Mouse (Mus musculus) megakaryocyte, adult 5-6 weeks (primary cell): ENCODE measurements around the gene Khk. TPM values are rescaled to one million over a fixed set of nuclear protein-coding genes. Genes with fewer than 3 reads are reported as not detected.
A peak's percentile ranks its signal among the peaks of the same experiment; 100 is the strongest.

Source experiments
- ATAC-seq: 2 replicates; pipeline ENCODE4 v1.8.0; 2016; ENCODE audit warnings: mild to moderate bottlenecking, inconsistent platforms; ENCODE audit not compliant: poor library complexity, severe bottlenecking
- total RNA-seq, 2 experiments: library from RNA; stranded (forward) in 1 of 2; stranded (reverse) in 1 of 2; fragments of 153-499, 151-499 nt in 1 of 2; fragments of 221-1000, 200-1000 nt in 1 of 2; gene quantifications; 2 replicates each; pipeline versions ENCODE4 v1.2.3 to v1.2.4; 2015 to 2017

Gene Khk
- total RNA-seq, 2 experiments from 2014 or later: 70.7 to 93.8 TPM

DNA sequence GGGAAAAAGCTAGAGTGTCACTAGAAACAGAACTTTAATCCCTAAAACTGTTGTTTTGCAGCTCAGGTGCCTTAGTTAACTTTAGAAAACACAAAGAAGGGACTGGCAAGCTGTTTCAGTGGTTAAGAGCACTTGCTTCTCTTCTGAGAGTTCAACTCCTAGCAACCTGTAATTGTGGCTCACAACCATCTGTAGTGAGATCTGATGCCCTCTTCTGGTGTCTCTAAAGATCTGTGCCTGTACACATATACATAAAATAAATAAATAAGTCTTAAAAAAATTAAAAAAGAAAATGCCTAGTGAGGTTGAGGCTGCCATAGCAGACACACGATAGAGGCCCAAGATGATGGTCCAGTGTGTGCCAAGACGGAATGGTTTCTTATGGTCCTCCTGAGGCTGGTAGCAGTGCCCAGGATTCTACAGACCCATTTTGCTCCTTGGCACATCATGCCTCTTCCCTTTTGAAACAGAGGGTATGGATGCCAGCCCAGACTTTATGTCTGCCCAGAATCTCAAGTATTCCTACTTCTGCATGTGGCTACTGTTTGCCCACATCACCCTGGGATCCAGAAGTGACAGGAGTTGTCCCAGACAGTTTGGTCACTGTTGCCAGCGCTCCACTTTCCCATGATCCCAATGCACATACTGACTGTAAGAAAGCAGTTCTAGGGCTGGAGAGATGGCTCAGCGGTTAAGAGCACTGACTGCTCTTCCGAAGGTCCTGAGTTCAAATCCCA lies 13.7 kb downstream of the Khk start:
- no peak for ATAC-seq

DNA sequence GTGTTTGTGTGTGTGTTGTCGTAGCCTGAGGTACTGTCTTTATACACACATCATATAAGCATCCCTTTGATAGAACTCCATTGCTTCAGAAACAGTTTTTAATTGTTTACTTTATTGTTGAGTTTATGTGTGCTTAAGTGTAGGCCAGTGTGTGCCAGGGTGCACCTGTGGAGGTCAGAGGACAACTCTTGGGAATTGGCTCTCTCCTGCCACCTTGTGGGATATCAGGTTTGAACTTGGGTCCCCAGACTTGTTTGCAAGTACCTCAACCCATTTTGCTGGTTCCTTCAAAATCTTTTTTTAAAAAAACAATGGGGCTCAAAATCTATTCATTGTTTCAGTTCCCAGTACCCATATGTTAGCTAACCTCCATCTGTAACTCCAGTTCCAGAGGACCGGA lies 21.8 kb downstream of the Khk start:
- ATAC-seq: no peak

DNA sequence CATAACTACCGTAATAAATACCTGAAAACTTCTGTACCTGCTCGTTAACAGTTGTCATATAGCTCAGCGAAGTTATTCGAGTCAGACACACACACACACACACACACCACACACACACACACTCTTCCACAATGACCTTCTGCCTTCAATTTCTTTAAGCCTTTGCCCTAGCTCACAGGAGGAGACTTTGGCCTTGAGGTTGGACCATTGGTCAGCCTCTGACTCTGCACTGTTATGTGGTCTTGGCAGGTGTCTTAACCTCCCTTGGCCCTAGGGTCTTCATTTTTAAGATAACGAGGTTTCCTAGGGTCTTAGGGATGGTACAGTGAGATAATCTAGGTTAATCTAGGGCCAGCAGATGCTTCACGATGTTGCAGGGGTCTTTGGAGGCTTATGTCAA lies 23.1 kb downstream of the Khk start:
- no peak for ATAC-seq

DNA sequence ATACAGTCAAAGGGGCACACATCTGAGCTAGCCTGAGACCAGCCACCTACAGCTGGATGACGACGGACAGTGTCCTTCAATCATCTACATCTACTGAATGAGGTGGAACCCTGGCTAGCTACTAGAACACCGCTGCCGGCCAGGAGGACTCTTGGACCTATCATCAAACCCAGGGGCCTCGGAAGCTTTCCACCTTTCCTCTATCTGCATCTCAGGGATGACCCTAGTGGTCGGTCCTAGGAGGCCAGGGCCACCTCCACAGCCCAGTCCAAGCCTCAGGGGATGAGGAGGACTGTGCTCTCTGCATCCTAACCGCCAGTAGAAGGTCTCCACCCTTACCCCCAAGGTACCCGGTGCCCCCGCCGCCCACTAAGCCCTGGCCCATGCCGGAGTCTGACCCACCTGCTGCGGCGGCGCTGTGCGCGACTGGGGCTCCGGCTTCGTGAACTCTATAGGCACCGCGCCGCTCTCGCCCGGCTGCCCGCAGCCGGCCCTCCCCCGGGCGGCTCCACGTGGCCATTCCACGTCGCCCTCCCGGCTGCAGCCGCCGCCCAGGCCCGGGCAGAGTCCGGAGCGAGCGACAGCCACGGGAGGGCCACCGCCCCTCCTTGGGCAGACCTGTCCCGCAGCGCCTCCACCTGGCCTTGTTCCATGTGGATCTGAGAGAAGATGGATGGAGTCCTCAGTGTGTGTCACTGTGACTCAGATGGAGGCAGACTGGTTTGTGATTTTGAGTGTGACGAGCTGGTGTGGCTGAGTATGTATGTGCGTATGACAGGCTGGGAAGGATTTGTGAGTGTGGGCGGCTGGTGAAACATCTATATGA lies 23.9 kb downstream of the Khk start, which contains the start of gene Cgref1:
Gene Cgref1 (minus strand): TSS at position 636 of the 826 bp plus-strand sequence.
- no peak for ATAC-seq

DNA sequence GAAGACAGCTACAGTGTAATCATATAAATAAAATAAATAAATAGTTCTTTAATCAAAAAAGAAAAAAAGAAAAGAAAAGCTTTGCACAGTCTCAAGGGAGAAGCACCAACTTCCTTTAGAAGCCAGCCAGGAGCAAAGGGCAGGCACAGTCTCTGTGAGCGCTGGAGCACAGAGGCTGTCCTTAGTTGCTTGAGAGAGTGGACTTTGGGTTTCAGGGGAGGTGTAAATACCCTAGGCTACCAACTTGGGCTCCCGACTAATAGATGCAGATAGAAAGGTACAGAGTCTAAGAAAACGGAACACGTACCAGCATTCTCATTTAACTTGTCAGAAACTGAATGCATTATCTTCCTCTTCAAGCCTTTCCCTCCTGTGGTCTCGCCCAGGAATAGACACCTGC lies 27.4 kb downstream of the Khk start:
- ATAC-seq: no peak

DNA sequence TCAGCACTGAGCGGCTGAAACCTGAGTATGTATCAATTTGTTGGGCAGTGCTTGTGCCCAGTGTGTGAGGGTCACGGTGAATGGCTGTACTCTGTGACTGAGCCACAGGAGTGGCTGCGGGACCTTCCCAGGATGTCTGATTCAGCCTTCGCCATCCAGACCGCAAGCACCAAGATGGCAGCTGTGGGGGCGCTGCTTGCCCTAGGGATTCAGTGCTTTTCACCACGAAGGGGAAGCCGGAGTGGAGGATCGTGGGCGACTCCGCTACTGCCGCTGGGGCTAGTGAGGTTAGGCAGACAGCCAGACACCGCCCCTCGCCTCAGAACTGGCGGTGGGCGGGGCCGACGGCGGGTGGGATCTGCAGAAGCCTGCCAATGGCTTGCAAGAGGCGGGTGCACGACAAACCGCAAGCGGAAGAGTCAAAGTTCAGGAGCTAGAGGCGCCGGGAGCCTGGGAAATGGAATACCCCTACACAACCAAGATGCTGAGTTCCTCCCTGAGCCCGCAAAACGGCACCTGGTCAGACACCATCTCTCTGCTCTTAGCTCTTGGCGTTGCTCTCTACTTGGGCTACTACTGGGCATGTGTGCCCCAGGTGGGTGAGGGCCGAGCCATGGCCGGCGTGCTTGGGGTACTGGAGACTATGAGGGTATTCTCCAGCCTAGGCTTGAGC lies 28.6 kb downstream of the Khk start:
- ATAC-seq: peak; percentile 92

DNA sequence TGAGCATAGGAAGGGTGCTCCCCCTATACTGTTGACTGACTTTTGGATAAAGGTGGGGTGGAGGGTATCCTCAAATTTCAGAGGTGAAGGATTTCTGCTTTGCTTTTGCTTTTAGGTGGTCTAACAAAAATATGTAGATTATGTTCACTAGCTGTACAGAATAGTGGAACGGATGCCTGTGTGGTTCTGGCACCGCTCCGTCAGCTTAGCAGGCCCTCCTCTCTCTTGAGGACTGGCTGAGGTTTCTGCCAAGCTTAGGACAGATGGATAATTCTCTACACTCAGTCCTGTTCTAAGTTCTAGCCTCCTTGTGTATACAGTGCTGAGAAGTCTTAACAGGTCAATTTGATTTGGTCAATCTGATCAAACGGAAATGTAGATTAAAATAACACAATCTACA lies 29.2 kb downstream of the Khk start:
- no peak for ATAC-seq

DNA sequence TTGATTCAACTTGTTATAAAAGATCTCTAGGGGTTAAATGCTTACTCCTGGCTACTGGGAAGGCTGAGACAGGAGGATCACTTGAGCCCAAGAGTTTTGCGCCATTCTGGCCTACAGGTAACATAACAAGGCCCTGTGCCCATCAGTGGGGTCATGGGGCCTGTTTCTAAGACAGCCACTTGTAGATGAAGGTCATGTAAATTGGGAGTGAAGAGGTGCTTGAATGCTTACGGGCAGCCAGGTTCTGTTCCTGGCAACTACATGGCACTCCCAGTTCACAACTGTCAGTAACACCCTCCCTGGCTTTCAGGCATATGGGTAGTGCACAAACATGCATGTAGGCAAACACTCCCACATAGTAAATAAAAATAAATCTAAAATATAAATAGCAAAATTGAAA lies 29.7 kb downstream of the Khk start:
- no peak for ATAC-seq

DNA sequence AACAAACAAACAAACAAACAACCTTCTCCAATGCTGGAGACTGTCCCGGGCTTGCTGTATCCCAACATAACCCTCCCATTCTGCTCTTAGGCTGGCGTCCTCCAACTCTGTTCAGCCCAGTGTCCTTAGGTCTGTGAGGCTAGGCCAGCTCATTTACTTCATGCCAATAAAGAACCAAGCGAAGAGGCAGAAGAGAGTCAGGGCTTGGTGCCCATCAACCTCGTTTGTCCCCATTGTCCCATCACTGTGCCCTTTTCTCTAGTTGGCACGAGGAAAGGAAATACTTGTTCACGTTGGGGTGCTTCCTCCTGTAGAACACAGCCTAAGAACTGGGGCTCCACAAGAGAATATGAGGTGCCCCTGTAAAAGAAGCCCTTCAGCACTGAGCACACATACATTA lies 30.5 kb downstream of the Khk start:
- ATAC-seq: no peak

DNA sequence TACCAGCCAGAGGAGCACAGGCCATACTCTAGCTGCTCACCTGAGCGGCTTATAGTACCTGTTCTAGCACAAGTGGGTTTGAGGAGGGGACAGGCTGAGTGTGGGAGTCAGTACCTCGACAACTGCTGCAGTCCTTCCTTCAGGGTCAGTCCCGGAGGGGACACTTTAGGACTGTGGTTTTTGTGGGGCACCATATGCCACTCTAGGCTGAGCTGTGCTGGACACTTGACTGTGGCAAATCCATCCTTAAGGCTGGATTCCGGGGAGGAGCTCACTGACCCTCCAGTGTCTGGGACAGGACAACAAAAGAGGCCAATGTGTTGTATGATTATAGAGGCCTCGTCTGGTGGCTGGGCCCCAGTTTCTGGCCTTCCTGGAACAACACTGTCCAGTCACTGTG lies 31.3 kb downstream of the Khk start:
- no peak for ATAC-seq

DNA sequence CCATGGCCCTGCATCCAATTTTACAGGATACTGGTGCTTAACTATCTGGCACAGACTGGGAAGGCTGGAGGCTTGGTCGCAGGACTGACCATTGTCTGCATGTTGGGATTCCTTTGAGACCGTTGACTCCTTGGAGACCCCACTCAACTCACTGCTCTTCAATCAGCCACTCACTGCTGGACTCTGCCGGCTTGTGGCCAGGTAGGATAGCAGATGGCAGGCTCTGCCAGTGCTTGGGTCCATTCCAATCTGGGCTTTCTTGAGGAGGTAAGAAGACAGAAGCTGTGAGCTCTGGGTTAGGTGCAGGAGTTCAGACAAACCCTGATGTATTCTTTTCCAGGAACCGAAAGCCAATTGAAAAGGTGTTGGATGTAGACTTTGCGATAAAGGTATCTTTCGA lies 32.8 kb downstream of the Khk start:
- ATAC-seq: no peak

DNA sequence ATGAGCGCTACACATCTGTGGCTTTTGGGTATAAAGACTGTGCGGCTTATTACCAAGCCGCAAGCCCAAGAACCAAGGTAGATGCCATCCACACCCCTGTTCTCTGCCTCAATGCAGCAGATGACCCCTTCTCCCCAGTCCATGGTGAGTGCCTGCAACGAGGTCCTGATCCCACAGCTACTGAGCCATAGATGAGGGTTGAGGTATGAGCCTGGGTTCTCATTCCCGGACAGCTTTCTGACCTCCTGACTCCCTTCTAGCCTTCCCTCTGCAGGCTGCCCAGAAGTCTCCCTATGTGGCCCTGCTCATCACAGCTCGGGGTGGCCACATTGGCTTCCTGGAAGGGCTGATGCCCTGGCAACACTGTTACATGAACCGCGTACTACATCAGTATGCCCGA lies 33.3 kb downstream of the Khk start:
- no peak for ATAC-seq

DNA sequence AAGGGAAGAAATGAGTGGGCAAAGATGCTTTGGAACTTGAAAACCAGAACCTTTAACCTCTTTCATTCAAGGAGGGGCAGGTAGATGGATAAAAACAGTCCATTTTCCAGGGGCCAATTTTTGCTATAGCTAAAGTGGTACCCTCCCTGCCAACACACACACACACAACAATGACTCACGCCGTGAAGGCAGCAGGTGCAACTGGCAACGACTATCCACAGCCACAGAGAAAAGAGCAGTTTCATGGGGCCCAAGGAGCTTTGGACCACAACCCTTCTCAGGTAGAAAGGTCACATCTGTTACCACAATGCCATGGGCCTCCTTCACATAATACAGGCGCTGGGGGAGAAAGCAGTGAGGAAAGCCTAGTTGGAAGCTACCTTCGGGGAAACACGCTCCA lies 34.5 kb downstream of the Khk start:
- ATAC-seq: no peak

DNA sequence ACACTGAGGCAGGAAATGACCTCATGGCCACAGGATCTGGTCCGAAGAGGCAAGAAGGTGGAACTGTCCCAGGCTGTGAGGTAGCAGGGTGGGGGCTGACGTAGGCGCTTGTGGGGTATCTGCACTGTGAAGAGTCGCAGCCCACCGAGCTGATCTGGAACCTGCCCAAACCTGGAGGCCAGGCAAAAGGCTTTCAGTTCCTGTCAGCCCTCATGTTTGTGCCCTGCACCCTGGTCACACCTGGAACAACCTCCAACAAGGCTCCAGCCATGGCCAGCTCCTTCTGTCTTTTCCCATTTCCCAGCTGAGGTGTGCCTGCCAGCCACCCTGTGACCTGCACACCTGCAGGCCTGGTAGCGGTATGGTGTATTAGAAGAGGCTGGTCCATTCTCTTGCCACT lies 36.7 kb downstream of the Khk start:
- ATAC-seq: no peak

DNA sequence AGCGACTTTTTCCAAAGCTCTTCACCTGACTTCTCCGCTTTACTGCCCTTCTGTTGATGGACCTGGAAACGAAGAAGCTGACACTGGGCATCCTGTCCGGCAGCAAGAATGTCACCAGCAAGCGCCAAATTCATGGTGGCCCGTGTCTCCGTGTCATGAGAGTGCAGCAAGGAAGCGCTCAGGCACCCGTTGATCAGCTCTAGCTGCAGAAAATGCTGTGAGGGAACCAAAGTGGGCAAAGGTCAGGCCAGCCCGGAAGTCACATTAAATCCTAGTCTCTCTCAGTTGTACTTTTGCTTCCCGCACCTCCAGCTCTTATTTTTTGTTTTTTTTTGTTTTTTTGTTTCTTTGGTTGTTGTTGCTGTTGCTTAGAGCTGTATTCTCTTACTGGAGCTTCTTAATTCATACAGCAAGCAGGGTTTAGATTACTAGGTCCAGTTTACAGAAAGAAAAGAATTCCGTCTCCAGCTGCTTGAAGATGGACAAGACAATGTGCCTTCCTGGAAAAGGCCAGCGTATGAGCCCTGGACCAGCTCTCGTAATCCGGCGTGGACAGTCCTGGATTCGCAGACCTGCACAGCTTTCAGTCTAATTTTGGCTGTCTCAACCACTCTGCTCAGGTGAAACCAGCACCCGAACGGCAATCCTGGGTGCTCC lies 38.1 kb downstream of the Khk start:
- ATAC-seq: no peak

DNA sequence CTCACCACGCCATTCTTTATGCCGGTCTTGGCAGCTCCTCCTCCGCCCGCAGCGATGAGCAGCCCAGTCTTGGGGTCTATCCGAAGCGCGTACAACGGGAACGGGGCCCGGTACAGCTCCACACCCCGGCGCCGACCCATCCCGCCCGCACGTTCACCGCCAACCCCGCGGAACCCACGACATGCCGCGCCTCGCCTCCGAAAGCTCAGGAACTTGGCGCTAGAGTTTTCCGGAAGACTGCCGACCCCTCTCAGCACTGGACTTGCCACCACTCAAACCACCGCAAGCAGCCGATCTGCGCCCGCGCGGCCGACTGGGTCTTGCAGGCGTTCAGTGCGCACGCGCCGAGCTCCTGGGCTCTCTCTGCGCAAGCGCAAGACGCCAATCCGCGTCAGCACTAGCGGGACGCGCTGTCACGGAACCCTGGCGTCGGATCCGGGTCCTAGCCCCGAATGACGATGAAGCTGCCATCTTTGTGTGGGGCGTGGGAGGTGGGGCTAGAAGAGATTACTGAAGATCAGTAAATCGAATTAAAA lies 38.8 kb downstream of the Khk start, which contains the start of gene Preb:
Gene Preb (minus strand): TSS at position 396 of the 536 bp plus-strand sequence.
- peak; percentile 80 for ATAC-seq

DNA sequence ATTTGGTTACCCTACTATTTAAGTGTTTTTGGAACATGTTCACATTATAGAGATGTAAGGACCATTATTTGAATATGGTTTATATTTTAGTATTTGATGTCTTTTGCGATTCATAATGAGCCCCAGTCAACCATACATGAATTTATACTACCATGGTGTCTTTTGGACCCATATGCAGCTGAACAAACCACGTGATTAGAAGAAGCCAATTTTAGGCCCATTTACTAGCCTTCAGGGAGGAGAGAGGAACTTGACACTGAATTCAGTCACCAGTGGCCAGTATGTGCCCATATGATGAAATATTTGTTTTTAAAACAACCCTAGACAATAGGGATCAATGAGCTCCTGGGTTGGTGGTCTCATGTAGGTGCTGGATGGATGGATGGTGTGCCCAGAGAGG lies 39.6 kb downstream of the Khk start:
- peak; percentile 14; the same call in 1 of the 2 replicates for ATAC-seq

DNA sequence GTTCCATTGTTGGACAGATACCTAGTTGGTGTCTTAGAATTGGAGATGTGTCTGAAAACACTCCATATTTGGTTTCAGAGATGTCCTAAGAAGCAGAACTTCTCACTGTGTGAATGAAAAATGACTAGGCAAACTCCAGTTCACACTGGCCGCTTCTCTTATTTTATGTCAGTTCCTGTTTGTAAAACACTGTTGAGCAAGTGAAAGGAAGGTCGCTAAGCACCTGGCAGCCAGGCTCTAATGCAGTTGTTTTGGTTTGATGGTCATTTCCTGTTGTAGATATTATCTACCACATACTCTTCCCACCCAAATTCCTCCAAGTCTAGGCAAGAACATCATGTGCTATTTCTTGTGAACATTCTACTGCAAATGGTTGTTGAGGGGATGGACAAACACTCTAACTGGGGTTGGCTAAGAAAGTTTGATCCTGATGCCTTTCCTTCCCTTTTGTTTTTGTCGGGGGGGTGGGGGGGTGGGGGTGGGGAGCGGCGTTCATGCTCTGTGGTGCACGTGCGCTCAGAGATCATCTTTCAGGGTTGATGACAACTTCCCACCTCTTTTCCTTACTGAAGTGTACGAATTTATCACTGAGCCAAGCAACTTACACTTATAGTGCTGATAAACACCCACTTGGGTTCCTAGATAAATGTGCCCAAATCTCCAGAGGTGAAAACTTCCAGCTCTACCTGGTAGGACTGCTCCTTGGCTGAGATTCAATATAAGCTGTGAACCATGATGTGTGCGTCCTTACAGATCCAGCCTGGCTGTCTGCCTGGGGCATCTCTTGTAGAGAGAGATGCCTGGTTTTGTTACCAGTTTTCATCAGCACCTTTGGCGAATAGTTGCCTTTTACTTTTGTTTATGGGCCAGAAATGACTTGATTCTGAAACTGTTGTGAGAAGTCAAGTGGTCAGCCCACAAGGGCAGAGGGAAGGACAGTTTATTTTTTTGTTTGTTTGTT lies 40.6 kb downstream of the Khk start:
- peak; percentile 70 for ATAC-seq

DNA sequence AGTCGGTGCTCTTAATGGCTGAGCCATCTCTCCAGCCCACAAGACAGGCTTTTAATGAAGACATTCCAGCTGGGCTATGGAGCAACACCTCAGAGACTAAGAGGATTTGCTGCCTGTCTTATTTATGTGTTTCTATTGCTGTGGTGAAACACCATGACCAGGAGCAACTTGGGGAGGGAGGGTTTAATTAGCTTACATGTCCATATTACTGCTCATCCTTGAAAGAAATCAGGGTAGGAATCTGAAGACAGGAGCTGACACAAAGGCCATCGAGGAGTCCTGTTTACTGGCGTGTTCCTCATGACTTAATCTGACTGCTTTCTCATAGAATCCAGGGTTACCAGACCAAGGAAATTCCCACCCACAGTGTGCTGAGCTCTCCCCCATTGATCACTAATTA lies 42.7 kb downstream of the Khk start:
- ATAC-seq: no peak

DNA sequence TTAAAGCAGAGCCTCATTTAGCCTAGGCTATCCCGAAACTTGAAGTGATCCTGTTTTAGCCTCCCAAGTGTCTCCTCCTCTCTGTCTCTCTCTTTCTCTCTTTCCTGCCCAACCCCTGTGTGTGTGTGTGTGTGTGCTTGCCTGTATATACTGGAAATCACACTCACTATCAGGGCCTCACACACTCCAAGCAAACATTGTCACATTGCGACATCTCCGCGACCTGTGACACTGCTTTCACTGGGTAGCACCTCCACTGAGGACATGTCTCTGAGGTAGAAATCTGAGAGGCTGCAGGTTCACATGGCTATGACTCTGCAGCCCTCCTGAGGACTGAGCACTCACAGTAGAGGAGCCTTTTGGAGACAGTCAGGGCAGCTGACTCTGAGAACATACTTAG lies 45.0 kb downstream of the Khk start:
- ATAC-seq: no peak
